Mouse (Mus musculus) heart, adult 8-10 months (tissue): ENCODE results near the gene Ttc5. TPM values are rescaled to one million over a fixed set of nuclear protein-coding genes. Genes with fewer than 3 reads are reported as not detected.
"Not testable (repeated sequence)": the region's sequence is repeated elsewhere in the genome, so short reads cannot be mapped to it uniquely, and the experiment has no call there.

Experiments
- DNase-seq: peaks from one replicate; pipeline ENCODE4 v3.0.0; 2022; ENCODE audit warnings: low spot score
- total RNA-seq, 4 experiments: library from RNA; stranded (reverse); gene quantifications; 2 replicates each; pipeline ENCODE4 v1.2.4; 2022

Ttc5 gene
- total RNA-seq, 4 experiments from 2014 or later = 11.9 to 17.8 (median 13.6) TPM

DNA sequence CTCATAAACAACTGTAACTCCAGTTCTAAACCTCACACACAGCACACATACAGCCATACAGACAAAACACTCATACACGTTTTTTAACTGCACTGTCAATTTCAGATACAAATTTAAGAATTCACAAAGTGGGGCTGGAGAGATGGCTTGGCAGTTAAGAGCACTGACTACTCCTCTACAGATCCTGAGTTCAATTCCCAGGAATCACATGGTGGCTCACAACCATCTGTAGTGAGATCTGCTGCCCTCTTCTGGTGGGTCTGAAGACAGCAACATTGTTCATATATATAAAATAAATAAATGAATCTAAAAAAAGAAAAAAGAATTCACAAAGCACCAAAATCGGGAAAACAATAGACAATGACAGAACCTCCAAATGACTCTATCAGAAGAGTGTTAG, 14.0 kb downstream of the Ttc5 start:
- DNase-seq = no peak

DNA sequence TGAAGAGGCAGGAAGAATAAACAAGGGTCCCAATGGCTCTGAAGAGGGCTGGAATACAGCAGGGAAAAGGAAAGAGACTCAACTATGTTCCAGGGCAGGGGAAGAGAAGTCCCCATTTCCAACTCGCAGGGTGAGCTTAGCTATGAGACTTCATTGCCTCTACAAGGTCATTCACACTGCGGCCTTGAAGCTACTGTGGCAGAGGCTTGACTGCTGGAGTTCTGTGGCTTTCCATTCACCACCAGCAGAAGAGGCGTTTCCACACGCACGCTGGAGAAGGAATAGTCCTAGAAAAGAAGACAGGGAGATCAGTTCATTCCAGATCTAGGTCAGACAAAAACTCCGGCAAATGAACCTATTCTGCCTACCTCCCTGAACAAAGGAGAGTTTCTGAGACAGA, 19.6 kb downstream of the Ttc5 start:
- no peak for DNase-seq

DNA sequence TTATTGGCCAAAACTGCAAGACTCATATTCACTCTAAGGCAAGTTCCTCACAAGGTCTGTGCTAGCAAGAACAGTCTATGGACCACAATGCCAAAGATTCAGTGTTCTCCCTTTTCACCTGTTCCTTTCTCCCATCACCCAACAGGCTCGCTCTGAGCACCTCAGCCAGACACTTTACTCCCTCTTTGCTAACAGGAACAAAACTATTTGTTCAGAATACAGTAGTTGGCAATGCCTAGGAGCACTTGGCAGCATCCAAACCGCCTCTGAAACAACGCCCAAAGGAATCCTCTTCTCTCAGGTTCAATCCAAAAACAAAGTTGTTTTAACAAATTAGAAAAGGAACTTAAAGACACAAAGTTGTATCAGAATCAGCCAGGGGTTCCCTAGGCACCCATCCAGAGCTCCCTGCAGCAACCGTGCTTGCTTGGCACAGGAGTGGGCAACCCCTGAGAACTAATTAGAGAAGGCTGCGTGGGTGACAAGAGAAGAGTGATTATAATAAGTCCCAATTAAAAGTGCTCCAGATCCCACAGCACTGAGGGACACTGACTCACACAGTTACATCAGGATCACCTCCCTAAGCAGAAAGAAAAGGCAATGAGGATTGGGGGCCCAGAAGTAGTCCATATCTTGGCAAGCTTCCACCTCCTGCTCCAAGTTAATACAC, 26.8 kb downstream of the Ttc5 start:
- DNase-seq = no peak

DNA sequence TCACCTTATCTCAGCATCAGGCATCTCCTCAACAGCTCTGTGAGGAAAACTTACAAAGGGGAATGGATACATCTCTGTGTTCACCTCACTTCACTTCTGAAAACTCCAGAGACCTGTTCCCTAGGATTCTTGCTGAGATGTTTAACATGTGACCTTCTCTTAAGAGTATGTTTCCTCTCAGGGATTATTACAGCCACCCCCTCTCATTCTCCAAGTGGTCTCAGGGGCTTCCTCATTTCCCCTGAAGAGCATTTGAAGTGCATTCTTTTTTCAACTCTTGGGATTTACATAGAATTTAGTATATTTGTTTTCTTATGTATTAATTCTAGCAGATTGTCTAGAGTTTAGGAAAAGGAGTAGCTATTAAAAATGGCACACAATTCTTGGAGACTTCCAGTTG, 40.3 kb downstream of the Ttc5 start, which contains the start of gene Olfr749:
Olfr749 (minus strand) TSS at position 101 of the 400 bp plus-strand sequence.
- DNase-seq = no peak

DNA sequence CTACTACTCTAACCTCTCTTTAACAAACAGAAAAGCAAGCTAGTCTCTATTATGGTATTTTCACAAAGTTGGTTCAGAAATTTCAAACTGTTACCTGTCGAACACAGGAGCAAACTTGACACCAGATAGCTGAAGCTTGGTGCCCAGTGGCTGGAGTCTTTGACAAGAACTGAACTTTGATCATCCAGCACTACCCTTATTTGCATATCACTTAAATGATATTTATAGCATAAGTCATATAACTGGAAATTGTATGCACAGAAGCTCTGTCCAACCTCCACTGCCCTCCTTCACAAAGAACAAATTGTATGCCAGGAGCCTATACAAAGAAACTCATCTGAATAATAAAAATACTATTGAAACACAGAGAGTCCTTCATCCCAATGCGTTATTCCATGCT, 43.7 kb downstream of the Ttc5 start:
- no peak for DNase-seq

DNA sequence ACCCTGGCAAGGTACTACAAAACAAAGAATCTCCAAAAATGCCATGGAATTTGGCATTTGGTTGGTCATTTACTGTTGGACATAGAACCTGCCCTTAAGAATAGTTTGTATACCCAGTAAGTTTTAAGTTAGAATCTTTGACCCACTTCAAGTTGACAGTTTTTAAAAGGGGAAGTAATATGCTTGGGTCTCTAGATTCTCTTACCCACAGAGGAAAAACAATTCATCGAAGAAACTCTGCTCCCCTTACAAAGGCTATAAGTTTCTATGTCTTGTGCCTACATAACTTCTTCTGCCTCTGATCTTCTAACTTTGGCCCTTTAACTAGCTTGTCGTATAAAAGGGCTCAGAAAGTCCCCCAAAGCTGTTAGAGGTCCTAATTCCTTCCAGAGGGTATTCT, 45.0 kb downstream of the Ttc5 start:
- DNase-seq = no peak

DNA sequence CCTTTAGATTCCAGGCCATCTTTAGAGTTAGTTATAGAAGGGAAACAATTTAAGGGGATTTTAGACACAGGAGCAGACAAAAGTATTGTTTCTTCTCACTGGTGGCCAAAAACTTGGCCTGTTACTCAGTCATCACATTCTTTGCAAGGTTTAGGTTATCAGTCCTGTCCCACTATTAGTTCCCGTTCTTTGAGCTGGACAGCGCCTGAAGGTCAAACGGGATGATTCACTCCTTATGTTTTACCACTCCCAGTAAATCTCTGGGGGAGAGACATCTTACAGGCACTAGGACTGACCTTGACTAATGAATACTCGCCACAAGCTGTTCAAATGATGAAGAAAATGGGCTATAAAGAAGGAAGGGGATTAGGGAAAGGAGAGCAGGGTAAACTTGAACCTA, 62.9 kb downstream of the Ttc5 start:
- DNase-seq = not testable (repeated sequence)

DNA sequence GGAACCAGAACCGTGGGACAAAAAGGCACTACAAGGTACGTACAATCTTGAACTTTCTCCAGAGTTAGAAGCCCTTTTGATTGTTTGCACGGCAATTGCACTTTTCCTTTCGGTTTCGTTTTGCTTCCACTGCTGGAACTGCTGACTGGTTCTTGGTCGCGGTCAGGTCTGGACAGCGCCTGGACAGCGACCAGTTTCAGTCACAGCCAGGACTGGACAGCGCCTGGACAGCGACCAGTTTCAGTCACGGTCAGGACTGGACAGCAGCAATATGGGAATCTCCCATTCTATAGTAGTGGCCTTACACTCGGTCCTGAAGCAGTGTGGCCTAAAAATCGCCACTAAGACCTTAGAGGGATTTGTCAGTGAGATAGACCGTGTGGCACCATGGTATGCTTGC, 65.4 kb downstream of the Ttc5 start:
- not testable (repeated sequence) for DNase-seq

Other genes with a start within 250 kb of the Ttc5 start
- gene Olfr744, start 170.6 kb downstream of the Ttc5 start, total RNA-seq = not detected
- not detected for gene Olfr745, start 146.1 kb downstream of the Ttc5 start, total RNA-seq
- not detected for gene Olfr746, start 138.4 kb downstream of the Ttc5 start, total RNA-seq
- not detected for gene Olfr747, start 92.3 kb downstream of the Ttc5 start, total RNA-seq
- not detected for gene Olfr748, start 78.1 kb downstream of the Ttc5 start, total RNA-seq
- not detected for gene Olfr749, start 40.4 kb downstream of the Ttc5 start, total RNA-seq
- under 1 TPM in 1 of 4 experiments, not detected in 3; 0.47 TPM for gene Ccnb1ip1, start 22.2 kb upstream of the Ttc5 start, total RNA-seq
- 10 to 100 TPM; 11.6 to 16.2 (median 13.0) TPM for gene Parp2, start 22.3 kb upstream of the Ttc5 start, total RNA-seq
- gene Tep1, start 85.0 kb upstream of the Ttc5 start, total RNA-seq = 10 to 100 TPM in 2 of 4 experiments, 1 to 10 TPM in 2; 8.0 to 12.1 (median 10.0) TPM
- gene Klhl33, start 112.0 kb upstream of the Ttc5 start, total RNA-seq = 10 to 100 TPM; 13.4 to 33.6 (median 21.6) TPM
- gene Osgep, start 139.4 kb upstream of the Ttc5 start, total RNA-seq = 10 to 100 TPM; 53.6 to 75.8 (median 70.5) TPM
- gene Apex1, start 139.4 kb upstream of the Ttc5 start, total RNA-seq = 10 to 100 TPM; 23.1 to 33.8 (median 26.7) TPM
- gene Pip4p1, start 145.3 kb upstream of the Ttc5 start, total RNA-seq = 10 to 100 TPM; 19.3 to 24.5 (median 20.6) TPM
- 10 to 100 TPM in 1 of 4 experiments, 1 to 10 TPM in 3; 8.0 to 10.9 (median 9.3) TPM for gene Pnp, start 145.6 kb upstream of the Ttc5 start, total RNA-seq
- 10 to 100 TPM in 2 of 4 experiments, 1 to 10 TPM in 2; 6.8 to 12.3 (median 9.5) TPM for gene Gm49342, start 159.0 kb upstream of the Ttc5 start, total RNA-seq
- 1 to 10 TPM in 1 of 4 experiments, under 1 TPM in 2, not detected in 1; 0.52 to 1.2 (median 0.84) TPM for gene Pnp2, start 170.5 kb upstream of the Ttc5 start, total RNA-seq
- under 1 TPM in 3 of 4 experiments, not detected in 1; 0.25 to 0.37 (median 0.27) TPM for gene Rnase10, start 222.2 kb upstream of the Ttc5 start, total RNA-seq